In the genomic region with DNA sequence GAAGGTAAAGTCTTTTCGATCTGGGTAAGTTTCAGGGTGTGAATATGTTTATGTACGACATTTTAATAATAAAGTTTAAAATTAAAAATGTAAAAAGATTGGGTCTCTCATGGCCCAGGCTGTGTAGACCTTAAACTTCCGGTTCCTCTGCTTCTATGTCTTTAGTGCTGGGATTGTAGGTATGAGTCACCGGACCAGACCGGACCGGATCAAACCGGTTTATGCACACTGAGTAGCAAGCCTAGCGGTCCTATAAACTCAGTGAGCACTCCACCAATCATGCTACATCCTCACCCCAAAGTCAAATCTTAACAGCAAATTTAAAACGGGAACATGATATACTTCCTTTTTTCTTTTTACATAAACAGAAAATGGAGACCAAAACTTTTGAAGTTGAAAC, we compare ENCODE assay signal across 25 mouse cellular contexts.
DNase-seq lines count a peak whose midpoint lies in the region; ATAC-seq and TF ChIP-seq lines count a peak whose summit lies in the region.
"Had no signal": no experiment of that assay in that cellular context is flagged by ENCODE, and none has a peak within 500 bp of the region (broad histone marks: within the 10 kb centered on the region; RNA-seq: fewer than 3 reads in every experiment).

No protein-coding gene starts in this region.

- H3K4me3 ChIP-seq in kidney, postnatal 0 days (replicated peaks; ENCODE audit: low read depth, low read length): no peak overlapping the region
- no peak overlapping the region for H3K4me3 ChIP-seq in kidney, adult 2 months (ENCODE audit: insufficient read depth, low read depth, low read length)
- H3K4me3 ChIP-seq in ES-Bruce4 (ENCODE audit: low read depth, low read length): no peak overlapping the region
- H3K4me3 ChIP-seq in hindbrain, embryonic 12.5 days: no peak overlapping the region
- H3K4me3 ChIP-seq: forebrain, embryonic 12.5 days; hindbrain, embryonic 10.5 days; left cerebral cortex, adult 2 months; limb, embryonic 13.5 days; neural tube, embryonic 13.5 days had no signal

- ATAC-seq in kidney, postnatal 0 days (replicated peaks; ENCODE audit: low FRiP score, low read depth): no peak; the same call in 1 of the 2 replicates
- no peak for ATAC-seq in activated CD4-positive, CD25-positive, alpha-beta regulatory T cell, adult 4 months
- ATAC-seq in hindbrain, embryonic 12.5 days (ENCODE audit: low FRiP score): no peak
- ATAC-seq: lung, postnatal 0 days; Patski had no signal

- no peak for TF ChIP-seq POLR2A in kidney, adult 2 months (IDR thresholded peaks at IDR 0.05; ENCODE audit: low read depth, low read length)
- TF ChIP-seq POLR2A in ES-Bruce4 (IDR thresholded peaks at IDR 0.05; ENCODE audit: insufficient read depth, low read length): no peak

- no peaks in the 10 kb centered on the region for H3K27me3 ChIP-seq in kidney, postnatal 0 days (ENCODE audit: insufficient read depth, low read length)
- no peaks in the 10 kb centered on the region for H3K27me3 ChIP-seq in kidney, adult 2 months (replicated peaks; ENCODE audit: control insufficient read depth, insufficient read depth, low read length)
- H3K27me3 ChIP-seq in ES-Bruce4 (ENCODE audit: control insufficient read depth, insufficient read depth, low read length, poor library complexity, severe bottlenecking): no peaks in the 10 kb centered on the region
- H3K27me3 ChIP-seq in hindbrain, embryonic 12.5 days: no peaks in the 10 kb centered on the region
- H3K27me3 ChIP-seq: forebrain, embryonic 12.5 days; limb, embryonic 13.5 days; neural tube, embryonic 13.5 days; Patski had no signal

- H3K27ac ChIP-seq in kidney, postnatal 0 days: no peak overlapping the region
- H3K27ac ChIP-seq in kidney, adult 2 months (ENCODE audit: insufficient read depth, low read depth, low read length): no peak overlapping the region
- H3K27ac ChIP-seq in ES-Bruce4 (ENCODE audit: insufficient read depth, low read length): no peak overlapping the region
- H3K27ac ChIP-seq in hindbrain, embryonic 12.5 days: no peak overlapping the region
- H3K27ac ChIP-seq: forebrain, embryonic 12.5 days; left cerebral cortex, adult 2 months; limb, embryonic 13.5 days; liver, embryonic 14.5 days; neural tube, embryonic 13.5 days had no signal

- no peak overlapping the region for H3K9ac ChIP-seq in kidney, postnatal 0 days (ENCODE audit: low read depth, low read length)
- no peak overlapping the region for H3K9ac ChIP-seq in ES-Bruce4 (ENCODE audit: low read depth, poor library complexity, severe bottlenecking)
- no peak overlapping the region for H3K9ac ChIP-seq in hindbrain, embryonic 12.5 days
- H3K9ac ChIP-seq: forebrain, embryonic 12.5 days; limb, embryonic 13.5 days; liver, embryonic 14.5 days; neural tube, embryonic 13.5 days had no signal

- TF ChIP-seq EP300 in ES-Bruce4 (IDR thresholded peaks at IDR 0.05; ENCODE audit: insufficient read depth, low read depth, low read length): 0 out of 2 replicates have a peak, but pooled peaks have one; percentile 46

- H3K9me3 ChIP-seq in kidney, postnatal 0 days (replicated peaks; ENCODE audit: low read length): no peaks in the 10 kb centered on the region
- H3K9me3 ChIP-seq in ES-Bruce4 (replicated peaks; ENCODE audit: control insufficient read depth, insufficient read depth, low read length, poor library complexity, severe bottlenecking): no peaks in the 10 kb centered on the region
- H3K9me3 ChIP-seq in hindbrain, embryonic 12.5 days (replicated peaks): no peaks in the 10 kb centered on the region
- H3K9me3 ChIP-seq: forebrain, embryonic 12.5 days; hindbrain, embryonic 10.5 days; limb, embryonic 13.5 days; neural tube, embryonic 13.5 days had no signal

- no peak overlapping the region for H3K4me2 ChIP-seq in kidney, postnatal 0 days (ENCODE audit: low read length)
- H3K4me2 ChIP-seq in hindbrain, embryonic 12.5 days (replicated peaks): no peak overlapping the region
- H3K4me2 ChIP-seq: forebrain, embryonic 12.5 days; limb, embryonic 13.5 days; neural tube, embryonic 13.5 days had no signal

- TF ChIP-seq CTCF in kidney, postnatal 0 days (IDR thresholded peaks at IDR 0.05; ENCODE audit: low read depth): no peak
- TF ChIP-seq CTCF in kidney, adult 2 months (conservative IDR thresholded peaks at IDR 0.05; ENCODE audit: insufficient read depth, insufficient read length, low read depth, low read length): no peak
- no peak for TF ChIP-seq CTCF in ES-Bruce4 (IDR thresholded peaks at IDR 0.05; ENCODE audit: low read depth, low read length)

- peak; percentile 10 for DNase-seq in kidney, postnatal 0 days (ENCODE audit: low spot score)
- DNase-seq in kidney, adult 2 months: no peak
- peak; percentile 7 for DNase-seq in embryo, embryonic 11.5 days (ENCODE audit: low read depth, low spot score)
- peak; percentile 12 for DNase-seq in mesoderm, embryonic 11.5 days (ENCODE audit: low read depth, low spot score)
- DNase-seq: adrenal gland, postnatal 25 days; B cell, adult 2 months; cerebellum, adult 2 months; cerebellum, postnatal 36 days; gastrocnemius, postnatal 10 days; kidney, adult 18-20 months; kidney, postnatal 25 days; midbrain, embryonic 14.5 days; right cerebral cortex, adult 18-20 months; thymus, postnatal 14 days had no signal

- no peaks in the 10 kb centered on the region for H3K4me1 ChIP-seq in kidney, postnatal 0 days (replicated peaks; ENCODE audit: insufficient read depth, low read length)
- peaks cover 2% of the 10 kb centered on the region; the same call in 1 of the 2 replicates for H3K4me1 ChIP-seq in kidney, adult 2 months (ENCODE audit: control insufficient read depth, insufficient read depth, low read length)
- H3K4me1 ChIP-seq in ES-Bruce4 (ENCODE audit: control insufficient read depth, insufficient read depth, low read length): no peaks in the 10 kb centered on the region
- peaks cover 9% of the 10 kb centered on the region; the same call in 1 of the 2 replicates for H3K4me1 ChIP-seq in hindbrain, embryonic 12.5 days

- H3K36me3 ChIP-seq in kidney, postnatal 0 days (ENCODE audit: insufficient read depth, low read length): no peaks in the 10 kb centered on the region
- H3K36me3 ChIP-seq in kidney, adult 2 months (ENCODE audit: control insufficient read depth, insufficient read depth, low read length): no peaks in the 10 kb centered on the region
- H3K36me3 ChIP-seq in ES-Bruce4 (ENCODE audit: control insufficient read depth, insufficient read depth, low read length, poor library complexity, severe bottlenecking): no peaks in the 10 kb centered on the region
- H3K36me3 ChIP-seq in hindbrain, embryonic 12.5 days: 0 out of 2 replicates have a peak, but pooled peaks cover 3% of the 10 kb centered on the region
- H3K36me3 ChIP-seq: forebrain, embryonic 12.5 days; hindbrain, embryonic 10.5 days; limb, embryonic 13.5 days had no signal

- 78% methylated on average over 9 of the region's 9 CpGs for WGBS in kidney, postnatal 0 days
- WGBS in kidney, adult 2 months: 76% methylated on average over 9 of the region's 9 CpGs
- 91% methylated on average over 9 of the region's 9 CpGs for WGBS in hindbrain, embryonic 12.5 days
